Mouse (Mus musculus): Measurements from ENCODE around the gene Sdcbp2. TPM values are rescaled to one million over a fixed set of nuclear protein-coding genes. Genes with fewer than 3 reads are reported as not detected.

The Sdcbp2 gene
- polyA plus RNA-seq, 1 experiment from 2014 or later: 0.24 TPM

DNA sequence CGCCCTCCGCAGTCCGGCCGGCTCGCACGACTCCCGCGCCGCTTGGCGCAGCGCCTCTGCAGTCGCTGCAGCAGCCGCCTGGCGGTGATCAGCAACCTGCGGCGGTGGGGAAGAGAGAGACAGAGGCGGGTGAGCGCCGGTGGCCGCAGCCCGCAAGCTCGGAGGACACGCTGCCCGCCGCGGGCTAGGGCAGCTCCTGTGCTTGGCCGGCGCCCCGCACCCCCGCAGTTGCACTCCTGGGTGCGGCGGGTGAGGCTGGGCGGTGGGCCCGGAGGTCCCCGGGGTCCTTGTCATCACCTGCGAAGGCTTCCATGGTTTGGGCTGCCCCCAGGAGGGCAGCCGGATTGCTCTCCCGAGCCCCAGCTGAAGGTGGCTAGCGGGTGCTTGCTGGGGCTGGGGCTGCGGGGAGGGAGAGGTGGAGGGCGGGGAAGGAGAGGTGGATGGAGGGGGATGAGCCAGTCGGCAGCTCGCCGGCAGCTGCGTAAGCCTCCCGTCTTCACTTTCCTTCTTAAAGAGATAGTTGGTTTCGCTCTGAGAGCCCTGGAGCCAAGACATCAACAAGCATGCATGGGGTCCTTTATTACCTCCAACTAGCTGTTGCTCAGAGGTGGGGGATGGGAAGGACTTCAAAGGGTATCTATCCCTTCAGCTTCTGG, 59.9 kb downstream of the Sdcbp2 start, which contains the start of gene Snph:
TSS of gene Snph (minus strand) at position 435 of the 656 bp plus-strand sequence.
- WGBS (ENCODE audit: insufficient replicate concordance): under 1% methylated on average over 45 of the region's 47 CpGs
- Histone ChIP-seq H3K36me3 (ENCODE audit: control insufficient read depth, insufficient read depth) (no peaks in the 10 kb centered on the region), H3K4me1 (ENCODE audit: control insufficient read depth, low read depth, low read length) (no peaks in the 10 kb centered on the region), H3K9me3 (replicated peaks; ENCODE audit: control insufficient read depth, low read length) (no peaks in the 10 kb centered on the region), H3K9ac (ENCODE audit: low read depth, low read length) (no peak within 1 kb of the TSS), H3K4me3 (ENCODE audit: low read depth, low read length) (peak within 1 kb of the TSS; percentile 51), H3K27ac (ENCODE audit: low read length) (no peak within 1 kb of the TSS), H3K27me3 (ENCODE audit: control insufficient read depth, insufficient read depth, low read depth, low read length) (peaks cover 32% of the 10 kb centered on the region), H3K4me2 (ENCODE audit: low read depth, low read length) (peak within 1 kb of the TSS; percentile 60)
- no peak; the same call in 1 of the 2 replicates for ATAC-seq (ENCODE audit: low read depth)

DNA sequence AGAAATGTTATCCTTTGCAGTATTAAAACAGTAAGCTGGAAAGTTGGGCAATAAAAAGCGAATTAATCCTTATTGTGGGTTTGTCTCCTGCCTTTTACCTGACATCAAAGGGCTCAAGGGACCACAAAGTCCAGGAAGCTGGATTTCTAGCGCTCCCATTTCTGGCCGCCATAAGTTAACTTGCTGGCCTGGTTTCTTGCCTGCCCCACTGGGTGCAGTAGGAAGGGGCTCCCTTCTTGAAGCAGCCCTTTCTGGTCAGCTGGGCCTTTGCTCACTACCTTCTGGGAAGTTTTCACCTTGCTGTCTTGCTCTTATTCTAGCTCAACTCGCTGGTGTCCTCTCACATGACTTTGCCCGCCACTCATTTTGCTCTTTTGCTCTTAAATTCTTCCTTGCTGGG, 60.6 kb downstream of the Sdcbp2 start:
- Histone ChIP-seq H3K27ac (ENCODE audit: low read length) (no peak overlapping the region), H3K4me3 (ENCODE audit: low read depth, low read length) (no peak overlapping the region), H3K4me1 (ENCODE audit: control insufficient read depth, low read depth, low read length) (no peaks in the 10 kb centered on the region), H3K9me3 (replicated peaks; ENCODE audit: control insufficient read depth, low read length) (no peaks in the 10 kb centered on the region), H3K36me3 (ENCODE audit: control insufficient read depth, insufficient read depth) (no peaks in the 10 kb centered on the region), H3K27me3 (ENCODE audit: control insufficient read depth, insufficient read depth, low read depth, low read length) (peaks cover 32% of the 10 kb centered on the region), H3K4me2 (ENCODE audit: low read depth, low read length) (no peak overlapping the region), H3K9ac (ENCODE audit: low read depth, low read length) (no peak overlapping the region)
- no peak for ATAC-seq (ENCODE audit: low read depth)
- WGBS (ENCODE audit: insufficient replicate concordance): 50% methylated on average over 5 of the region's 5 CpGs

DNA sequence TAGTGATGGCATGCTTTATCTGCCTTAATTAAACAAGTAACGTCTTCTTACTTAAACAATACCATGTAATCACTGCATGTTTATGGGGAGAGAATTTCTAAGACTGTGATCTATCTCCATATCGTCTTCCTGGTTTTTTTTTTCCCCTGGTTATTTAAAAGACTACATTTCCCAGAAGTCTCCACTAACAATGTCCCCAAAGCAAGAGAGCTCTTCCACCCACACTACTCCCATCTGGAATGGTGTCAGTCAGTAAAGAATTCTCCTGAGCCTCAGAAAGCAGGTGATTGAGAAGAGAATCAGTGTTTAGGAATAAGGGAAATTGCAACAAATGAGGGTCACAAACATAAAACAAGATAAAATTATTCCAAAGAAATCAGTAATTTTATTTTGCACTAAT, 62.5 kb downstream of the Sdcbp2 start:
- H3K27me3 ChIP-seq (ENCODE audit: control insufficient read depth, insufficient read depth, low read depth, low read length): peaks cover 32% of the 10 kb centered on the region
- H3K36me3 ChIP-seq (ENCODE audit: control insufficient read depth, insufficient read depth): no peaks in the 10 kb centered on the region
- no peaks in the 10 kb centered on the region for H3K9me3 ChIP-seq (replicated peaks; ENCODE audit: control insufficient read depth, low read length)
- no peak overlapping the region for H3K27ac ChIP-seq (ENCODE audit: low read length)
- 24% methylated on average over 2 of the region's 2 CpGs for WGBS (ENCODE audit: insufficient replicate concordance)
- no peak overlapping the region for H3K4me2 ChIP-seq (ENCODE audit: low read depth, low read length)
- no peak overlapping the region for H3K9ac ChIP-seq (ENCODE audit: low read depth, low read length)
- ATAC-seq (ENCODE audit: low read depth): no peak
- H3K4me1 ChIP-seq (ENCODE audit: control insufficient read depth, low read depth, low read length): no peaks in the 10 kb centered on the region
- no peak overlapping the region for H3K4me3 ChIP-seq (ENCODE audit: low read depth, low read length)

DNA sequence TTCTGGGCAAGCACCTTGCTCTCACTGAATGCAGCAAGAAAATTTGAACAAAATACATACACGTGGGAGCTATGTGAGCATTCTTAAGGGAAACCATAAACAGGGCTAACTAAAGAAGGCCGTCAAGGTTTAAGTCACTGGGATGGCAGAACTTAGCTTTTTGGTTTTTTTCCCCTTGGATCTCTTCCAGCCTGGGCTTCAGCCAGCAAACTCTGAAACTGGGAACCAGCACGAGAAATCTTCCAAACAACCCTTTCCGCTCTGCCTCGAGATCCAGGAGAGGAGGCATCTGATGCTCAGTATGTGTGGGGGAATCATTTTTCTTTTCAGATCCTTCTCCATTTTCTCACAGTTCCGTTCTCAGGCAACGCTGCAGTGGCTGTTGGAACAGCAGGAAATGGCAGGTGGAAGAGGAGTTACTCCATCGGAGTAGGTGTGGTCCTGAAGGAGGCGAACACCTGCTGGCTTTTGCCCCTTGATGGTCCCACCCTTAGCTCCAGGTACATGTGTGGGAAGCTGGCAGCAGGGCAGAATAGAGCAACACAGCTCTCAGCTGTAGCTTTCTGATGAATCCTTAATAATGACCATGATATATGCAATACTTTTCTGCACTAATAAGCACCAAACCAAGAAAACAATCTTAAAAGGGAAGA, 63.1 kb downstream of the Sdcbp2 start:
- H3K9ac ChIP-seq (ENCODE audit: low read depth, low read length): no peak overlapping the region
- no peaks in the 10 kb centered on the region for H3K4me1 ChIP-seq (ENCODE audit: control insufficient read depth, low read depth, low read length)
- H3K27me3 ChIP-seq (ENCODE audit: control insufficient read depth, insufficient read depth, low read depth, low read length): peaks cover 31% of the 10 kb centered on the region
- WGBS (ENCODE audit: insufficient replicate concordance): 48% methylated on average over 9 of the region's 9 CpGs
- no peaks in the 10 kb centered on the region for H3K36me3 ChIP-seq (ENCODE audit: control insufficient read depth, insufficient read depth)
- H3K4me3 ChIP-seq (ENCODE audit: low read depth, low read length): no peak overlapping the region
- no peak overlapping the region for H3K27ac ChIP-seq (ENCODE audit: low read length)
- no peaks in the 10 kb centered on the region for H3K9me3 ChIP-seq (replicated peaks; ENCODE audit: control insufficient read depth, low read length)
- no peak overlapping the region for H3K4me2 ChIP-seq (ENCODE audit: low read depth, low read length)
- no peak for ATAC-seq (ENCODE audit: low read depth)

DNA sequence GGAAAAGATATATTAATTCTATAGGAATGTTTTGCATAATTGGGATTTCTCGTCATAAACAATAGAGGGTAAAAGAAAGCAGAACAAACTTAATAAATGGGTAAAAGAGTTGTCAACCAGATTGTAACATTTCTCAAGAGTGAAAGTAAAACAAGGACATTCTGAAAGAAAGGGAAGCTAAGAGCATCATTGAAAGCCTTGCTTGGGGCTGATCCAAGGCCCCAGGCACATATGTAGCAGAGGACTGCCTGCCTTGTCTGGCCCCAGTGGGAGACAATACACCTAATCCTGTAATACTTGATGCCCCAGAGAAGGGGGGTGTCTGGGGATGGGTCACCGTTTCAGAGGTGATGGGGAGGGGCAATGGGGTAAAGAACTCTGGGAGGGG, 63.6 kb downstream of the Sdcbp2 start:
- peaks cover 25% of the 10 kb centered on the region for H3K27me3 ChIP-seq (ENCODE audit: control insufficient read depth, insufficient read depth, low read depth, low read length)
- no peak overlapping the region for H3K9ac ChIP-seq (ENCODE audit: low read depth, low read length)
- no peak overlapping the region for H3K27ac ChIP-seq (ENCODE audit: low read length)
- no peak for ATAC-seq (ENCODE audit: low read depth)
- no peaks in the 10 kb centered on the region for H3K36me3 ChIP-seq (ENCODE audit: control insufficient read depth, insufficient read depth)
- no peaks in the 10 kb centered on the region for H3K4me1 ChIP-seq (ENCODE audit: control insufficient read depth, low read depth, low read length)
- 45% methylated on average over 2 of the region's 2 CpGs for WGBS (ENCODE audit: insufficient replicate concordance)
- no peak overlapping the region for H3K4me3 ChIP-seq (ENCODE audit: low read depth, low read length)
- H3K9me3 ChIP-seq (replicated peaks; ENCODE audit: control insufficient read depth, low read length): no peaks in the 10 kb centered on the region
- no peak overlapping the region for H3K4me2 ChIP-seq (ENCODE audit: low read depth, low read length)

Other genes starting within 250 kb of the Sdcbp2 start
- gene 4921509C19Rik, start 96.5 kb upstream of the Sdcbp2 start, polyA plus RNA-seq (2015; fragmentation: Nextera tagmentation; extraction: Ambion mirVana): not detected in 2 replicates
- gene Nsfl1c, start 78.4 kb upstream of the Sdcbp2 start, polyA plus RNA-seq (2015; fragmentation: Nextera tagmentation; extraction: Ambion mirVana): 54.7 and 63.0 TPM in 2 replicates
- gene Fkbp1a, start 30.1 kb upstream of the Sdcbp2 start, polyA plus RNA-seq (2015; fragmentation: Nextera tagmentation; extraction: Ambion mirVana): 112 and 114 TPM in 2 replicates
- gene Snph, start 60.0 kb downstream of the Sdcbp2 start, polyA plus RNA-seq (2015; fragmentation: Nextera tagmentation; extraction: Ambion mirVana): 0.04 and 0.08 TPM in 2 replicates
- not detected in 2 replicates for gene Rad21l, start 95.9 kb downstream of the Sdcbp2 start, polyA plus RNA-seq (2015; fragmentation: Nextera tagmentation; extraction: Ambion mirVana)
- gene Tmem74b, start 129.4 kb downstream of the Sdcbp2 start, polyA plus RNA-seq (2015; fragmentation: Nextera tagmentation; extraction: Ambion mirVana): 0.11 TPM in 1 of 2 replicates, not detected in the other
- 44.3 and 45.9 TPM in 2 replicates for gene Psmf1, start 171.6 kb downstream of the Sdcbp2 start, polyA plus RNA-seq (2015; fragmentation: Nextera tagmentation; extraction: Ambion mirVana)